Mouse (Mus musculus): ENCODE results near the gene Slc22a4. TPM values are rescaled to one million over a fixed set of nuclear protein-coding genes. Genes with fewer than 3 reads are reported as not detected.

Gene Slc22a4
- polyA plus RNA-seq (2012; rRNA removed): 6.3 and 18.9 TPM in 2 replicates

DNA sequence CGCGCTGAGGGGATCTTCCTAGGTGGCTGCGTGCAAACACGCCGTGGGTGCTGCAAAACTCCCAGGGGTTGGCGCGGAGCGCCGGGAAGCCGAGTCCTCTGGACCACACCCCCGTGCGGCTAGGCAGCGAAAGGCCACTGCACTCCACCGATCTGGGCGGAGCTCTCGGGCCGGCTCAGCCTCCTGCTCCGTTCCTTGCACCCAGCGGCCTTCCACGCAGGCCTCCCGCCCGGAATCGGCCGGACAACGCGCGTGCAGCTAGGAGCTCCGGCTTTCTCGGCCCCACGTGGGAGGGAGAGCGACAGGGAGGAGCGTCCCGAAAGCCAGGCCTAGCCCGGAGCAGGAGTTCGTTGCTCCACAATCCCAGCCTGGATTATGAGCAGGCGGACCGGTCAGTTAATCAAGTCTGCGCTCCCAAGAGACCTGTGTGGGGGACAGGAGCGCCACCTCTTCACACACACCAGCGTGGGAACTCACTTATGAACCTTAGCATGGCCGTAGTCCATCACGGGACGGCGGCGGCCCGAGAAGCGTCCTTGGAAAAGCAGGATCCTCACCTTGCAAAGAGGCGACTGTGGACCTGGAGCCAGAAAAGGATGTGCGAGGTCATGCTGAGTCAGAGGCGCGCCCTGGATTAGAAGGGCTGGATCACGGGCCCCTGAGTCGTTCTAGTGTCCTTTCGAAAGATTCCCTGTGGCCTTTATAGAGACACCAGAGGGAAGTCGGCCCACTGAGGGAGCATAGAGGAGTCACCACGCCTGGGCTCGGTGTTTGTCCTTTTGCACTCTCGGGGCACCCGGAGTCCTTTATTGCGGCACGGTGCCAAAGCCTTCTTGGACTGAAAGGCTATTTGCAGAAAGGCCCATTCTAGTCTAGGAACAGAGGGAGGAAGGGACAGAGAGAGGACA, at the start of gene Slc22a4:
Slc22a4 (minus strand) TSS at position 47 of the 908 bp plus-strand sequence.
- Histone ChIP-seq H3K27me3 (ENCODE audit: control insufficient read depth, insufficient read depth, low read length) (no peaks in the 10 kb centered on the region), H3K4me3 (ENCODE audit: low read depth, low read length) (peak within 1 kb of the TSS; percentile 74), H3K36me3 (ENCODE audit: control insufficient read depth, insufficient read depth, low read length) (no peaks in the 10 kb centered on the region), H3K27ac (ENCODE audit: insufficient read depth, low read depth, low read length) (peak within 1 kb of the TSS; percentile 85), H3K4me1 (ENCODE audit: control insufficient read depth, insufficient read depth, insufficient read length, low read length) (peaks cover 16% of the 10 kb centered on the region)
- WGBS: 2% methylated on average over 61 of the region's 61 CpGs
- TF ChIP-seq POLR2A (IDR thresholded peaks at IDR 0.05; ENCODE audit: low read depth, low read length) (0 out of 2 replicates have a peak, but pooled peaks have one; percentile 10), CTCF (IDR thresholded peaks at IDR 0.05; ENCODE audit: extremely low read depth, insufficient read length, insufficient replicate concordance, low read depth, low read length) (peak; percentile 3; the same call in 1 of the 2 replicates)

DNA sequence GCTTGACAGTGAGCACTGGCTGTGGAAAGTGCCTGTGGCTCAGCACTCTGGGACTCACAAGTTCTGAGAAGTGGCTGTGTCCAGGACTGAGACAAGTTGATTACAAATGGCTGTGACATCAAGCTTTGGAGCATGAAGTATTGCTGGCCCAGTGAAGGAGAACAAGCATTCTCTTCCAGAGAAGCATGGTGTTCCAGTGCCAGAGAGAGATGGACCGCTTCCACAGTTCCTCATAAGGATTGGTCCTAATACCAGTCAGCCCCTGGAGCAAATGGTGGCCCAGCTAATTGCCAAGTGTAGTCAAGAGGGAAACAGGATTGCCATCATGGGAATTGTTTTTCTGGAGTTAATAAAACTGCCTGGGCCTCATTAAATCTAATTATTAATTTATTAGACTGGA, 48.2 kb upstream of the Slc22a4 start:
- no peaks in the 10 kb centered on the region for H3K27me3 ChIP-seq (ENCODE audit: control insufficient read depth, insufficient read depth, low read length)
- 97% methylated on average over 1 of the region's 1 CpGs for WGBS
- H3K4me3 ChIP-seq (ENCODE audit: low read depth, low read length): no peak overlapping the region
- H3K36me3 ChIP-seq (ENCODE audit: control insufficient read depth, insufficient read depth, low read length): no peaks in the 10 kb centered on the region
- no peak overlapping the region for H3K27ac ChIP-seq (ENCODE audit: insufficient read depth, low read depth, low read length)
- TF ChIP-seq POLR2A (IDR thresholded peaks at IDR 0.05; ENCODE audit: low read depth, low read length) (no peak), CTCF (IDR thresholded peaks at IDR 0.05; ENCODE audit: extremely low read depth, insufficient read length, insufficient replicate concordance, low read depth, low read length) (no peak)
- peaks cover 19% of the 10 kb centered on the region for H3K4me1 ChIP-seq (ENCODE audit: control insufficient read depth, insufficient read depth, insufficient read length, low read length)

DNA sequence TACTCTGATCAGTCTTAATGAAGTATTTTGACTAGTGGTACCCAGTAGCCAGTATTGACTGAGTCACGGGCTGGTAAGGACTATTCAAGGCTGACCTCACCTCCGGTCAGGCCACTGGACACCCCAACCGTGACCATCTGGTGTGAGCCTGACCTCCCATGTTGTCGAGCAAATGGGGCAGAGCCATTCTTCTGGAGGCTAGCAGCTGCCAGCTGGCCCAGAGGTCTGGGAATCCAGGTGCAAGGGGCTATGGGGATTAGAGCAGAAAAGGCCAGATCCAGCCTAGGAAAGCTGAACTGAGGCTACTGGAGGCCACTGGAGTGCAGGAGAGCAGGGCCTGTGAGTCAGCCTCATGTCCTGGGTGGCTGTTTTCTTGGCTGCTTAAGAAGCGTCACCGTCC, 47.5 kb upstream of the Slc22a4 start:
- Histone ChIP-seq H3K36me3 (ENCODE audit: control insufficient read depth, insufficient read depth, low read length) (no peaks in the 10 kb centered on the region), H3K4me3 (ENCODE audit: low read depth, low read length) (no peak overlapping the region), H3K27ac (ENCODE audit: insufficient read depth, low read depth, low read length) (no peak overlapping the region), H3K4me1 (ENCODE audit: control insufficient read depth, insufficient read depth, insufficient read length, low read length) (peaks cover 17% of the 10 kb centered on the region), H3K27me3 (ENCODE audit: control insufficient read depth, insufficient read depth, low read length) (no peaks in the 10 kb centered on the region)
- 90% methylated on average over 6 of the region's 6 CpGs for WGBS
- no peak for TF ChIP-seq POLR2A (IDR thresholded peaks at IDR 0.05; ENCODE audit: low read depth, low read length)

DNA sequence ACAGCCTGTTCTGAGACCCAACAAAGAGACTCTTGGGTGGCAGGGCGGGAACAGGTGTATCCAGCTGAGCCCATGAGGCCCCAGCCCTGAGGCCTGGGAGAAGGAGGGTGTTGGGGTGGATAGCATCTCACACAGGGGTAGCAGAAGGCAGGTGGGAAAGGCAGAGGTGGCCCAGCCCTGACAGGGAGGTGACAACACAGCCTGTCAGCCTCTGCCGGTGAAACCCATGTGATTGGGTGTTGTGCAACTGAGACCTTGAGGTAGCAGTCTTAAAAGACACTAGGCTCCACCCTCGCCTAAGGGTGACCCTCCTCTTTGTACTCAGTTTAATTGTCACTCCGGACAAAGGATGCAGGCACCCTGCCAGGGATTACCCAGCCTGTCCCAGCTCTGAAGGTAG, 45.4 kb upstream of the Slc22a4 start:
- WGBS: 36% methylated on average over 4 of the region's 4 CpGs

DNA sequence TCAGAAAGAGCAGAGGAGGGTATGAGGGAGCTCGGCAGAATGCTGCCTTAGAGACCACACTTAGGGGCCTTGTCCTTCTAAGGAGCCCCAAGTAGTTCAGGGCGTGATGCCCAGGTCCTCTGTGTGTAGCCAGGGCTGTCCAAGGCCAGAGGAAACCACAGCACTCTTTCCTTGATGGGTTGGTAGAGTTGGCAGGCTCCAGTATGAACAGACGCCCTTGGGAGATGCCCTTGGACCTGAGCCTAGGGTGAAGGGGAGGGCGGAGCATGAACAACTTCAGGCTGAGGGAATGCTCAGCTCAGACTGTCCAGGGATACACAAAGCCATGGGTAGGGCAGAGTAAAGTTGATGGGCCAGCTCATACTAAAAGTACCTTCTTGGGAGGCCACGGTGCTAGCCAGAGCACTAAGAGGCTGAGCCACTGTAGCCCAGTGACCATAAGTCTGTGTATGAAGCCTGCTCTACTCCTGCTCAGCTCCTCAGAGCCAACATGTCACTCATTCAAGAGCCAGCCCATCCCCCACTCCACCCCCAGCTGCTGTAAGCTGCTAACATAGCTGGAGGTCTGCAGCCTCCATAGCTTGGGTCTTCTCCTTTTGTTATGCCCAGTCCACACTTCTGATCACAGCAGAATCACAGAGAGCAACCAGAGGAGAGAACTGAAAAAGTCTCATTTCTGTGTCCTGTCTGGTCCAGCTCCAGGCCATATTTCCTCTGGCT, 44.0 kb upstream of the Slc22a4 start:
- Histone ChIP-seq H3K36me3 (ENCODE audit: control insufficient read depth, insufficient read depth, low read length) (no peaks in the 10 kb centered on the region), H3K4me3 (ENCODE audit: low read depth, low read length) (no peak overlapping the region), H3K27ac (ENCODE audit: insufficient read depth, low read depth, low read length) (no peak overlapping the region), H3K4me1 (ENCODE audit: control insufficient read depth, insufficient read depth, insufficient read length, low read length) (peaks cover 17% of the 10 kb centered on the region), H3K27me3 (ENCODE audit: control insufficient read depth, insufficient read depth, low read length) (peaks cover 8% of the 10 kb centered on the region; the same call in 1 of the 2 replicates)
- TF ChIP-seq POLR2A (IDR thresholded peaks at IDR 0.05; ENCODE audit: low read depth, low read length) (no peak), CTCF (IDR thresholded peaks at IDR 0.05; ENCODE audit: extremely low read depth, insufficient read length, insufficient replicate concordance, low read depth, low read length) (no peak)
- 65% methylated on average over 5 of the region's 5 CpGs for WGBS

More for the DNA sequence above, 45.4 kb upstream of the Slc22a4 start:
- no peak overlapping the region for H3K27ac ChIP-seq (ENCODE audit: insufficient read depth, low read depth, low read length)
- TF ChIP-seq CTCF (IDR thresholded peaks at IDR 0.05; ENCODE audit: extremely low read depth, insufficient read length, insufficient replicate concordance, low read depth, low read length) (no peak), POLR2A (IDR thresholded peaks at IDR 0.05; ENCODE audit: low read depth, low read length) (no peak)
- H3K27me3 ChIP-seq (ENCODE audit: control insufficient read depth, insufficient read depth, low read length): peaks cover 8% of the 10 kb centered on the region; the same call in 1 of the 2 replicates
- no peak overlapping the region for H3K4me3 ChIP-seq (ENCODE audit: low read depth, low read length)
- peaks cover 17% of the 10 kb centered on the region for H3K4me1 ChIP-seq (ENCODE audit: control insufficient read depth, insufficient read depth, insufficient read length, low read length)
- no peaks in the 10 kb centered on the region for H3K36me3 ChIP-seq (ENCODE audit: control insufficient read depth, insufficient read depth, low read length)

DNA sequence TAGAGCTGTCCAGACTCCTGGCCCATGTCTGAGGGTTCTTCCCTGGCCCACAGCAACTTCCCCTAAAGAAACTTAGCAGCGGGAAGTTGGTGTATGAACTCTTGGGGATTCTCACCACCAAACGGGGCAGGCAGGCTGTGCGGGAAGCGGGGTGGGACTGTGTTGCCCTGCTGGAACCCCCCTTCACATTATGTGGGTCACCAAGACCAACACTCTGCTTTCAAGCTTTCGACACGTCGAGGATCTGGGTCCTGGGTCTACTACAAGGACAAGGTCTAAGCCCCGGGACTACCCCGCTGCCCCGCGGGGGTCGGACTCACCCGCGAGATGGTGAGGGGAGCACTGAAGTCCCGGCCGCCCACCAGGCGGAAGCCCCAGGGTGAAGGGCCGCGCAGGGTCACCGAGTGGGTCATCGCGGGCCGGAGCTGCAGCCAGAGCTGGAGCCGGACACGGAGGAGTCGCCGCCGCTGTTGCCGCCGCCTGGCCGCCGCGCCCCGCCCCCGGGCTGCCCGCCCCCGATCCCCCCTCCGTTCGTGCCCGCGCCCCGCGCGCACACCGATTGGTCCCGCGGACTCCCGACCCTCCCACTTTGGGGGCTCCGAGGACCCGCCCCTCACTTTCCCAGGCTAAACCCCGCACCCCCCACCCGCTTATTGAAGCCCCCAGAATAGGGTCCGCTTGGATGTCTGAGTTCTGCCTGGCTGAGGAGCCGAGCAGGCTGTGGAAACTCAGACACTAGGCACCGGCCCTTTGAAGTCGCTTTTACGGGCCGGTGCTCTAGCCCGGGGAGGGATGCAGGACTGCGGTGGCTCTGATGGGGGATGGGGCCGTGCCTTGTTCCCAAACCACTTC, 40.9 kb upstream of the Slc22a4 start, which contains the start of gene Pdlim4:
Pdlim4 (minus strand) TSS at position 495 of the 852 bp plus-strand sequence.
- peaks cover 8% of the 10 kb centered on the region; the same call in 1 of the 2 replicates for H3K27me3 ChIP-seq (ENCODE audit: control insufficient read depth, insufficient read depth, low read length)
- H3K4me1 ChIP-seq (ENCODE audit: control insufficient read depth, insufficient read depth, insufficient read length, low read length): peaks cover 17% of the 10 kb centered on the region
- no peaks in the 10 kb centered on the region for H3K36me3 ChIP-seq (ENCODE audit: control insufficient read depth, insufficient read depth, low read length)
- H3K4me3 ChIP-seq (ENCODE audit: low read depth, low read length): peak within 1 kb of the TSS; percentile 63
- peak within 1 kb of the TSS; percentile 7; the same call in 1 of the 2 replicates for H3K27ac ChIP-seq (ENCODE audit: insufficient read depth, low read depth, low read length)
- no peak for TF ChIP-seq POLR2A (IDR thresholded peaks at IDR 0.05; ENCODE audit: low read depth, low read length)
- no peak for TF ChIP-seq CTCF (IDR thresholded peaks at IDR 0.05; ENCODE audit: extremely low read depth, insufficient read length, insufficient replicate concordance, low read depth, low read length)
- WGBS: 6% methylated on average over 60 of the region's 61 CpGs
